Mouse (Mus musculus): Measurements from ENCODE around the gene Defb10.
A peak's percentile ranks its signal among the peaks of the same experiment; 100 is the strongest.
"Not testable (repeated sequence)": the region's sequence is repeated elsewhere in the genome, so short reads cannot be mapped to it uniquely, and the experiment has no call there.

Defb10 gene

GRCm38 (mm10) chr8:21858586-21858985 is at the start of gene Defb10:
Defb10 (plus strand) TSS chr8:21858901.
- not testable (repeated sequence) for DNase-seq (ENCODE audit: low spot score)

- DNase-seq (ENCODE audit: low spot score): not testable (repeated sequence)
These were observed 26.6 kb downstream of the Defb10 start, which contains the start of gene Defb9 for GRCm38 (mm10) chr8:21885321-21885720. Defb9 (minus strand) TSS chr8:21885421.

GRCm38 (mm10) chr8:21906290-21906689 is 47.6 kb downstream of the Defb10 start, which contains the start of gene Defb11:
Defb11 (minus strand) TSS chr8:21906412.
- peak; percentile 6 for DNase-seq (ENCODE audit: low spot score)

All from embryo, embryonic 10 days (tissue).